Mouse (Mus musculus) intestine, embryonic 14.5 days (tissue): ENCODE data around the gene Fam184b. TPM values are rescaled to one million over a fixed set of nuclear protein-coding genes. Genes with fewer than 3 reads are reported as not detected.

Experiments used
- ATAC-seq: fragments of 200-750 bp; cut with Nextera tagmentation; replicated peaks from 2 replicates; pipeline ENCODE4 v1.8.0; 2017; ENCODE audit warnings: low read depth, moderate number of reproducible peaks, moderate TSS enrichment, moderate library complexity; ENCODE audit not compliant: low FRiP score, low TSS enrichment
- DNase-seq: peaks from one replicate; pipeline ENCODE4 v3.0.0-alpha.2; 2018; ENCODE audit warnings: low spot score
- H3K27ac ChIP-seq: fragments of 300-500 bp; sonication (generic); 2 replicates; pipeline ENCODE4 v1.5.1; 2014; ENCODE audit warnings: low read depth, mild to moderate bottlenecking, control low read depth
- H3K27me3 ChIP-seq: fragments of 300-500 bp; sonication (generic); replicated peaks from 2 replicates; pipeline ENCODE4 v1.6.1; 2014; ENCODE audit warnings: low read length, control low read depth; ENCODE audit not compliant: control insufficient read depth, insufficient read depth
- H3K36me3 ChIP-seq: fragments of 300-500 bp; sonication (generic); 2 replicates; pipeline ENCODE4 v1.6.1; 2014; ENCODE audit warnings: low read length, control low read depth; ENCODE audit not compliant: control insufficient read depth, insufficient read depth
- H3K4me1 ChIP-seq: fragments of 300-500 bp; sonication (generic); replicated peaks from 2 replicates; pipeline ENCODE4 v1.6.1; 2014; ENCODE audit warnings: low read length, control low read depth, mixed read lengths; ENCODE audit not compliant: control insufficient read depth, insufficient read depth
- H3K4me2 ChIP-seq: fragments of 300-500 bp; sonication (generic); 2 replicates; pipeline ENCODE4 v1.6.1; 2014; ENCODE audit warnings: low read length
- H3K4me3 ChIP-seq: fragments of 300-500 bp; sonication (generic); 2 replicates; pipeline ENCODE4 v1.5.1; 2014; ENCODE audit warnings: low read depth, low read length, control low read depth, mixed read lengths
- H3K9ac ChIP-seq: fragments of 300-500 bp; sonication (generic); 2 replicates; pipeline ENCODE4 v1.6.1; 2014; ENCODE audit warnings: mild to moderate bottlenecking, low read length
- H3K9me3 ChIP-seq: fragments of 300-500 bp; sonication (generic); 2 replicates; pipeline ENCODE4 v1.6.1; 2016; ENCODE audit warnings: low read length, control low read depth; ENCODE audit not compliant: control insufficient read depth
- WGBS: fragments of 180-500 bp; shearing (Covaris S2); extraction: QIAGEN DNeasy Blood & Tissue Kit; methylation state at CpG from one replicate; pipeline ENCODE4 v1.1.7; 2014; 5-methylcytosine and 5-hydroxymethylcytosine counted together
- polyA plus RNA-seq: library from polyadenylated mRNA; unstranded; fragments of >200 nt; fragmentation: Nextera tagmentation; extraction: Ambion mirVana; gene quantifications from 2 replicates; pipeline ENCODE4 v1.2.1, GENCODE M21; 2014

Fam184b gene
- polyA plus RNA-seq, 1 experiment from 2014 or later, result 5.0 TPM

DNA sequence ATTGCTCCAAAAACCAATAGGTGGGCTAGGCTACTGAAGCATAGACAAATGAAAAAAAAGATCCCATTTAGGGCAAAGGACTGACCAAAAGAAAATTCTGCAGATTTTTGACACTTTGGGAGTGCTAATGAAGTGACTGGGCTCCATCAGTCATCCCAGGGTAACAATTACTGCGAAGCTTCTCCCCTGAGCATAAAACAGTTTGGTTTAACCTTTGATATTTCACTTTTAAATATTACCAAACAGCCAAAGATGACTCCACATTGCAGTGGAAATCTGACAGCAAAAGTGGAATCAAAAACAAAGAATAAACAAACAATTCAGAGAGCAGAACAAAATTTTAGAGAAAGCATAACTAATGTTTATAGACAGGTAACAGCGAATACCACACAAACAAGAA, 158.3 kb downstream of the Fam184b start:
- H3K27ac ChIP-seq, result no peak overlapping the region
- no peak overlapping the region for H3K9ac ChIP-seq
- H3K4me1 ChIP-seq, result no peaks in the 10 kb centered on the region
- DNase-seq, result no peak
- no peaks in the 10 kb centered on the region for H3K9me3 ChIP-seq
- no peaks in the 10 kb centered on the region for H3K27me3 ChIP-seq
- WGBS, result 79% methylated on average over 2 of the region's 2 CpGs
- no peaks in the 10 kb centered on the region for H3K36me3 ChIP-seq
- H3K4me3 ChIP-seq, result no peak overlapping the region
- H3K4me2 ChIP-seq, result no peak overlapping the region
- no peak for ATAC-seq

DNA sequence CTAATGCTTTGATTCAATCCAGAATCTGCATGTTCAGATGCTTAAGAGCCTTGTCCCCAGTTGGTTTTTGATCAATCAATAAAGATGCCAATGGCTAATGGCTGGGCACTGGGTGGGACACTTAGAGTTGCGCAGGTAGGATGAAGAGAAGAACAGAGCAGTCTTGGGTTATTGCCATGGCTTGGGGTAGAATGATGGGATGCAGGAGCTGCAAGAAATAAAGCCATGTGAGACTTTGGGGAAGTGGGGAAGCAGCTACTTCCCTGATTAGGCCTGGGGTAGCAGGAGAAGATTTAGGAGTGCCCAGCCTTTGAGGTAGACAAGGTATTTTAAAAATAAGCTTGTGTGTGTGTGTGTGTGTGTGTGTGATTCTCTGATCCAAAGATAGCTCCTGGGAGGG, 159.3 kb downstream of the Fam184b start:
- 100% methylated on average over 1 of the region's 1 CpGs for WGBS
- H3K4me1 ChIP-seq, result no peaks in the 10 kb centered on the region
- no peak for ATAC-seq
- H3K27ac ChIP-seq, result no peak overlapping the region
- H3K4me3 ChIP-seq, result no peak overlapping the region
- no peaks in the 10 kb centered on the region for H3K27me3 ChIP-seq
- H3K4me2 ChIP-seq, result no peak overlapping the region
- DNase-seq, result no peak
- no peak overlapping the region for H3K9ac ChIP-seq
- H3K9me3 ChIP-seq, result no peaks in the 10 kb centered on the region
- no peaks in the 10 kb centered on the region for H3K36me3 ChIP-seq

Other genes with a start within 250 kb of the Fam184b start
- 157 and 162 TPM in 2 replicates for gene Qdpr, start 189.4 kb downstream of the Fam184b start, polyA plus RNA-seq
- not detected in 2 replicates for gene Clrn2, start 185.9 kb downstream of the Fam184b start, polyA plus RNA-seq
- 97.4 and 103 TPM in 2 replicates for gene Lap3, start 146.2 kb downstream of the Fam184b start, polyA plus RNA-seq
- gene Med28, start 119.4 kb downstream of the Fam184b start, polyA plus RNA-seq, result 233 and 253 TPM in 2 replicates
- 52.3 and 56.1 TPM in 2 replicates for gene Ncapg, start 30.3 kb upstream of the Fam184b start, polyA plus RNA-seq
- 32.8 and 33.5 TPM in 2 replicates for gene Lcorl, start 218.0 kb upstream of the Fam184b start, polyA plus RNA-seq